Mouse (Mus musculus): ENCODE measurements around the gene Crb1. TPM values are rescaled to one million over a fixed set of nuclear protein-coding genes. Genes with fewer than 3 reads are reported as not detected.
"Not testable (repeated sequence)": the region's sequence is repeated elsewhere in the genome, so short reads cannot be mapped to it uniquely, and the experiment has no call there.

Gene Crb1
- total RNA-seq, 1 experiment from 2014 or later: not detected

DNA sequence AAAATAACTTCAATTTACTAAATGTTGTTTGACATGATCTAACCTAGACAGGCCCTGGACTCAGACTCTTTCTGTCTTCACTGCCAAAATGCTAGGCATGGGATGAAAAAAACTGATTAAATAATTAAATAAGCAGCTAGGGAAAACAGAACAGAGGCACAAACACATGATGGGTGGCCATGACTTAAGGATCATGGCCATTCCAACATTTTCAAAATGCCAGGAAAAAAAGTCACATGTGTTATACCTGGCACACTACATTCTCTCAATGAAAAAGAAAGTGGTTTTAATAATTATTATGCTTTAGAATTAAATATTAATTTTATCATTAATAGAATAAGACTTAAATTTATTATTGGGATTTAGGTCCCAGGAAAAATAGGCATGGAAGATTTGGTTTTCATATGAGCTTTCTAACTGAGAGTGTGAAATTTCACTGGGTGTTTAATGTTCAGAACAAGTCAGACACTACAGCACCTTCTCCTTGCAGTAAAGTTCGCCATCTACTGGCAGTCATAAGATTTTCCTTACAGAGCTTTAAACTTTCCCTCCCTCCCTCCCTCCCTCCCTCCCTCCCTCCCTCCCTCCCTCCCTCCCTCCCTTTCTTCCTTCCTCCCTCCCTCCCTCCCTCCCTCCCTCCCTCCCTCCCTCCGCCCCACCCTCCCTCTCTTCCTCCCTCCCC lies 36.6 kb downstream of the Crb1 start:
- peak; percentile 76; the same call in 1 of the 2 replicates for ATAC-seq (replicated peaks; ENCODE audit: low read depth, poor library complexity, severe bottlenecking)

DNA sequence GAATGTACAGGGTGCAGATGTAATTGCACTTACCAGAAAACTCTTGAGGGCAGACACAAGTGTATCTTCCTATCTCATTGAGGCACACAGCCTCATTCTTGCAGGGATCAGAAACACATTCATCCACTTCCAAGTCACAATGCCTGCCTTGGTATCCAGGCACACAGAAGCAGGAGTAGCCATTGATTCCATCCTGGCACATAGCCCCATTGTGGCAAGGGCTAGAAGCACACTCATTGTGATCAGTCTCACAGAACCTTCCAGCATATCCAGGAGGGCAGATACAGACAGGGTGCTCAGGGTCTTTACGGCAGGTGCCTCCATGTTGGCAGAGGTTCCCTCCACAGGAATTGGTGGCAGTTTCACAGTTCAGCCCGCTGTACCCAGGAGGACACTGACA lies 39.9 kb downstream of the Crb1 start:
- ATAC-seq (replicated peaks; ENCODE audit: low read depth, poor library complexity, severe bottlenecking): no peak

- ATAC-seq (replicated peaks; ENCODE audit: low read depth, poor library complexity, severe bottlenecking): no peak
Measured at GRCm38 (mm10) chr1:139328811-139329210, 48.1 kb downstream of the Crb1 start.

GRCm38 (mm10) chr1:139328286-139328685 lies 48.6 kb downstream of the Crb1 start:
- ATAC-seq (replicated peaks; ENCODE audit: low read depth, poor library complexity, severe bottlenecking): no peak

- no peak for ATAC-seq (replicated peaks; ENCODE audit: low read depth, poor library complexity, severe bottlenecking)
Measured at GRCm38 (mm10) chr1:139325378-139325777, 51.5 kb downstream of the Crb1 start.

- ATAC-seq (replicated peaks; ENCODE audit: low read depth, poor library complexity, severe bottlenecking): no peak
Measured at GRCm38 (mm10) chr1:139319798-139320197, 57.1 kb downstream of the Crb1 start.

DNA sequence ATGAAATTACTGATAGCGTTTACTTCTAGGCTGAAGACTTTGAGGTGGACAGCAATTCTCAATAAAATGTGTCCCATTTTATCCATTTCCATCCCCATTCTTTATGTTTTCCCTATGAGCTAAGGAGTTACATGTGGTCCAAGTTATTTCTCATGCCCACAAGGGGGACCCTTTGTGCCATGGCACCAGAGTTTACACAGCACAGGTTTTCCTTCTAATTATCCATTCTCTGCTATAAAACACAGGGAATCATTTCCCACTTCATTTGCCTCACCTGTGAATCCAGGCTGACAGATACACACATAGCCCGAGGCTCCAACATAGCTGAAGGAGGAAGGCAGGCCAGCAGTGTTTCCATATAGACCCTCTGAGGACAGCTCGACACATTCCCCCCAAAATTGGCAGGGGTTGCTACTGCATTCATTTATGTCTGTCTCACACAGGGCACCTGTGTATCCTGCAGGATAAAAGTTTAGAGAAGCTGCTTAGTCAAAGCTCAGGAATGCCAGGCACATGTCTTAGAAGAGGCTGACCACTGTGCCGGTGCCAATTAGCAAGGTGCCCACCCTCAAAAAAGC lies 62.5 kb downstream of the Crb1 start:
- ATAC-seq (replicated peaks; ENCODE audit: low read depth, poor library complexity, severe bottlenecking): no peak

GRCm38 (mm10) chr1:139308915-139309314 lies 68.0 kb downstream of the Crb1 start:
- ATAC-seq (replicated peaks; ENCODE audit: low read depth, poor library complexity, severe bottlenecking): no peak

DNA sequence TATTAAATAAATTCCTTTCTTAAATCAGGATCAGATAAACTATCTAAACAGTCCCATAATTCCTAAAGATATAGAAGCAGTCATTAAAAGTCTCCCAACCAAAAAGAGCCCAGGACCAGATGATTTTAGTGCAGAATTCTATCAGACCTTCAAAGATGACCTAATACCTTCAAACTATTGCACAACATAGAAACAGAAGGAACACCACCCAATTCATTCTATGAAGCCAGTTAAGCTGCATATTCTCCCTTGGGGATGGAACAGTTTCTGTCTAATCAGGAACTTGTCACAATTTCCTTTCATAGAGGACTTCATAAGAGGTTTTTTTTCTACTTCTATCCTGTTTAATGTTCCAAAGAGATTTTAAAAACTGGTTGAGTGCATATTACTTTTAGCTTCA lies 74.4 kb downstream of the Crb1 start:
- ATAC-seq (replicated peaks; ENCODE audit: low read depth, poor library complexity, severe bottlenecking): not testable (repeated sequence)

GRCm38 (mm10) chr1:139301830-139302229 lies 75.1 kb downstream of the Crb1 start:
- ATAC-seq (replicated peaks; ENCODE audit: low read depth, poor library complexity, severe bottlenecking): no peak

- ATAC-seq (replicated peaks; ENCODE audit: low read depth, poor library complexity, severe bottlenecking): no peak
Measured at GRCm38 (mm10) chr1:139292023-139292422, 84.9 kb downstream of the Crb1 start.

- ATAC-seq (replicated peaks; ENCODE audit: low read depth, poor library complexity, severe bottlenecking): no peak
Measured at GRCm38 (mm10) chr1:139291593-139291992, 85.3 kb downstream of the Crb1 start.

DNA sequence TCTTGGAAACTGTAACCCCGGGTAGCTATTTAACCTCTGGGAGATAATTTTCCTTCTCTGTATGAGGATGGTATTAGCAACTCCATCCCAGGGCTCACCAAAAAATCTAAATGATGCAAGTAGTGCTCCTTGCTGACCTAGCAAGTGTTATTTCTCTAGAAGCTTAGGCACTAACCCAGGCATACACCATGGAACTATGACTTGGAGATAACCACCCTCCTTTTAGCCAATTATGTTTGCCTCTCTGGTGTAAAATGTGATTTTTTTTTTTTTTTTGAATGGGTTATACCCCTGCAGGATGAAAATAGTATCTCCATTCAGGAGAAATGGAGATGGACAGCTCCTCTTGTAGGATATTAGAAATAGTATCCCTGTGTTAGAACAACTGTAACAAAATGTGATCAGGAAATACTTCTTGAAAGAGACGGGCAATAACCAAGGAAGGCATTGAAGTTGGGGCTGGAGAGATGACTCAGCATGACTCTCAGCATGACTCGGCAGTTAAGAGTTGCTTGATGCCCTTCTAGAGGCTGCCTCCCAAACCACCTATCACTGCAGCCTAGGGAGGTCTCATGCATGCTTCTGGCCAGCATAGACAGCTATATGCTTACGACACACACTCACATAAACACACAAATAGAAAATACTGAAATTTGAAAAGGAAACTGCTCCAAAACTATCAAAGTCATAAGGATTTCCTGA lies 100.1 kb downstream of the Crb1 start:
- ATAC-seq (replicated peaks; ENCODE audit: low read depth, poor library complexity, severe bottlenecking): peak; percentile 32; the same call in 1 of the 2 replicates

DNA sequence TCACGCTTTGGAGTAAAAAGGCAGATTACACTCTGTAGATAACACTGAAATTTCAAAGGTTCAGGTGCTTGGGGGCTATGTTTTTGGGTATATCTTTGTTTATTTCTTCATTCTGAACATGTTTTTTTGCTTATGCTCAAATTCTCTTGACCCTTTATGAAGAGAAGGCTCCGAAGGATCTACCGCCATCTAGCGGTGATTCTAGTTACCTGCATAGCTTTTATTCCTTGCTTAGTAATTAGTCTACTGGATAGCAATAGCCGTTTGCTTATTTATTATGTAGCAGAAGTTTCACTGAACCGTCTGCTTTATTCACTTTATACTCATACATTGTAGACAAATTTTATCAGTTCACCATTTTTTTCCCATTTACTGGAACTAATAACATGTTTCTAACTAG lies 109.1 kb downstream of the Crb1 start:
- peak; percentile 91 for ATAC-seq (replicated peaks; ENCODE audit: low read depth, poor library complexity, severe bottlenecking)

GRCm38 (mm10) chr1:139264245-139264644 lies 112.7 kb downstream of the Crb1 start:
- peak; percentile 39; the same call in 1 of the 2 replicates for ATAC-seq (replicated peaks; ENCODE audit: low read depth, poor library complexity, severe bottlenecking)

GRCm38 (mm10) chr1:139263158-139263557 lies 113.7 kb downstream of the Crb1 start:
- ATAC-seq (replicated peaks; ENCODE audit: low read depth, poor library complexity, severe bottlenecking): 0 out of 2 replicates have a peak, but pooled peaks have one; percentile 65

- ATAC-seq (replicated peaks; ENCODE audit: low read depth, poor library complexity, severe bottlenecking): no peak
Measured at GRCm38 (mm10) chr1:139255581-139255980, 121.3 kb downstream of the Crb1 start.

DNA sequence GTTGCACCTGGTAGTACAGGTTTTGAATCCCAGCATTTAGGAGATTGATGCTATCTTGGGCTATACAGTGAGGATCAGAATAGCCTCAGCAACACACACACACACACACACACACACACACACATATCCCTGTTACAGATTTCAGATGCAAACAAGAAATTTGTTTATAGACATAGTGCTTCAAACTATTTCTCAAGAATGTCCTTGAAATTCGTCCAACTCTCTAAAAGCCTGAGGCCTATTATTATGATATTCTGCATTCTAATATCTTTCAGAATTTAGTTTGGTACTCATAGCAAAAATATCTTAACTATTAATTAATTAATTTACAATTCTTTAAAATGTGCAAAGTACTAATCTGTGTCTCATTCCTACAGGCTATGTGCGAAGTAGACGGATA lies 124.9 kb downstream of the Crb1 start:
- no peak for ATAC-seq (replicated peaks; ENCODE audit: low read depth, poor library complexity, severe bottlenecking)

DNA sequence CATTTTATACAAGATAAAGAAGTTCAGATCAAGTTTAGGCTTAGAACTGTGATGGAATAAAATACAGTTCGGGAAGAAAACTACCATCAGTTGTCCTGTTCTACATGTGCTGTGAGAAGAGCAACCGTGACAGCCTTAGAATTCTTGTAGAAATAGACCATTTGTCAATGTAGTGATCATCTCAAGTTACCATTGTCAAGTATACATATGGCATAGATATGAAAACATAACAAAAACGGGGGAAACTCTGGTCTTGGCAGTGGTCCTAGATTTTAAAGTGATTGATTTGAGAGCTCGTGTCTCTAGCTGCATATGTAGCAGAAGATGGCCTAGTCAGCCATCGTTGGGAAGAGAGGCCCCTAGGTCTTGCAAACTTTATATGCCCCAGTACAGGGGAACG lies 127.7 kb downstream of the Crb1 start:
- no peak for ATAC-seq (replicated peaks; ENCODE audit: low read depth, poor library complexity, severe bottlenecking)

DNA sequence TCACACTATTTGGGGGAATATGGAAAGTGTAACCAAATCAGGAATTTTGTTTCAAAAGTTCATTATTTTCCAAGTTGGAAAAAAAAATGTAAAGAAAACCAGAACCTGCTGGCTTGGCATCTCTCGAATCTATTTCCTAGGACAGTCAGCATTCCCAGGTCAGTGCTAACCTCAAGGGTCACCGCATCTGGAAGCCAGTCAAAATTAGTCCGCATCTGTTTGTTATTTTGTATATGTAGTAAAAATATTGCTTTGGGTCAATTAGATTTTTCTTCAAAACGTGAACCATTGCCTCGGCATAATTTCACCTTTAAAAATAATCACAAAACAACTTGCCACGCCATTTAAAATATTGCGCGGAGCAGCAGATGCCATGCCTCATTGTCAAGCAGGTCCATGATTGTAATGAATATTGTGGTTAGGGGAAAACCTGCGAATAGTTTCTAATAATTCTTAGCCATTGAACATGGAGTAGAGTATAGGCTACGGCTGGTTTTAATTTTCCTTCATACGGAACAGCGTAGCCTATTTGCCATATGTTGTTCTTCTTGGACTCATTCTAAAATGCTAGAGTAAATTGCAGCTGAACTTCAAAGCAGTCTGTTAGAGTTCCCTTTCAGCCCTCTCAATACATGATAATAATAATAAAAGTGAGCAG lies 130.0 kb downstream of the Crb1 start:
- no peak for ATAC-seq (replicated peaks; ENCODE audit: low read depth, poor library complexity, severe bottlenecking)

GRCm38 (mm10) chr1:139236794-139237193 lies 140.1 kb downstream of the Crb1 start:
- no peak for ATAC-seq (replicated peaks; ENCODE audit: low read depth, poor library complexity, severe bottlenecking)

All from common myeloid progenitor, adult 5-6 weeks (primary cell).